Mouse (Mus musculus) ES-Bruce4 (cell line): ENCODE data around the gene Ahdc1.

ENCODE experiments used
- CTCF ChIP-seq: IDR thresholded peaks from one replicate; pipeline ENCODE4 v1.8.1; 2011; ENCODE audit warnings: low read depth, low read length
- EP300 ChIP-seq: IDR thresholded peaks from 2 replicates; pipeline ENCODE4 v1.6.1; 2011; ENCODE audit warnings: low read depth, low read length; ENCODE audit not compliant: insufficient read depth
- POLR2A ChIP-seq: IDR thresholded peaks from one replicate; pipeline ENCODE4 v1.8.1; 2011; ENCODE audit warnings: low read length; ENCODE audit not compliant: insufficient read depth

- TF ChIP-seq POLR2A: no peak
- peak; percentile 37 for TF ChIP-seq CTCF
- TF ChIP-seq EP300: no peak
These were observed 54.9 kb downstream of the Ahdc1 start for GRCm38 (mm10) chr4:133065894-133066386.
